Mouse (Mus musculus) embryonic facial prominence, embryonic 12.5 days (tissue): ENCODE data around the gene Hhipl1. TPM values are rescaled to one million over a fixed set of nuclear protein-coding genes. Genes with fewer than 3 reads are reported as not detected.

Experiments used
- ATAC-seq: fragments of 200-750 bp; cut with Nextera tagmentation; 2 replicates; pipeline ENCODE4 v1.8.0; 2017; ENCODE audit not compliant: insufficient number of reproducible peaks, insufficient read depth, low FRiP score, low TSS enrichment
- H3K27ac ChIP-seq: fragments of 300-500 bp; sonication (generic); 2 replicates; pipeline ENCODE4 v1.5.1; 2016; ENCODE audit warnings: mild to moderate bottlenecking
- H3K27me3 ChIP-seq: fragments of 300-500 bp; sonication (generic); 2 replicates; pipeline ENCODE4 v1.6.1; 2016; ENCODE audit warnings: mild to moderate bottlenecking, moderate library complexity
- H3K36me3 ChIP-seq: fragments of 300-500 bp; sonication (generic); 2 replicates; pipeline ENCODE4 v1.6.1; 2016; ENCODE audit warnings: mild to moderate bottlenecking
- H3K4me1 ChIP-seq: fragments of 300-500 bp; sonication (generic); 2 replicates; pipeline ENCODE4 v1.6.1; 2016
- H3K4me2 ChIP-seq: fragments of 300-500 bp; sonication (generic); replicated peaks from 2 replicates; pipeline ENCODE4 v1.6.1; 2016; ENCODE audit warnings: mild to moderate bottlenecking, moderate library complexity
- H3K4me3 ChIP-seq: fragments of 300-500 bp; sonication (generic); 2 replicates; pipeline ENCODE4 v1.5.1; 2016; ENCODE audit warnings: mild to moderate bottlenecking
- H3K9ac ChIP-seq: fragments of 300-500 bp; sonication (generic); 2 replicates; pipeline ENCODE4 v1.6.1; 2016; ENCODE audit warnings: mild to moderate bottlenecking, moderate library complexity
- H3K9me3 ChIP-seq: fragments of 300-500 bp; sonication (generic); 2 replicates; pipeline ENCODE4 v1.6.1; 2016; ENCODE audit warnings: mild to moderate bottlenecking, moderate library complexity
- whole genome bisulfite sequencing: fragments of 180-500 bp; shearing (Covaris S2); methylation state at CpG from one replicate; pipeline ENCODE4 v1.1.7; 2016; 5-methylcytosine and 5-hydroxymethylcytosine counted together
- polyA plus RNA-seq: library from polyadenylated mRNA; unstranded; fragments of >200 nt; fragmentation: Nextera tagmentation; extraction: Ambion mirVana; gene quantifications from 2 replicates; pipeline ENCODE4 v1.2.1, GENCODE M21; 2016

Hhipl1 gene
- polyA plus RNA-seq, 1 experiment from 2014 or later, result 1.0 TPM

GRCm38 (mm10) chr12:108317201-108317738 lies 11.2 kb downstream of the Hhipl1 start:
- H3K4me1 ChIP-seq, result peaks cover 16% of the 10 kb centered on the region
- no peak overlapping the region for H3K4me2 ChIP-seq
- no peak overlapping the region for H3K9ac ChIP-seq
- H3K4me3 ChIP-seq, result no peak overlapping the region
- no peaks in the 10 kb centered on the region for H3K9me3 ChIP-seq
- peaks cover 64% of the 10 kb centered on the region for H3K27me3 ChIP-seq
- 3% methylated on average over 9 of the region's 9 CpGs for WGBS
- no peak overlapping the region for H3K27ac ChIP-seq
- H3K36me3 ChIP-seq, result no peaks in the 10 kb centered on the region
- no peak for ATAC-seq

GRCm38 (mm10) chr12:108317826-108318430 lies 11.9 kb downstream of the Hhipl1 start:
- Histone ChIP-seq H3K4me1 (peaks cover 16% of the 10 kb centered on the region), H3K4me2 (peak overlapping the region; percentile 43), H3K9ac (no peak overlapping the region), H3K4me3 (peak overlapping the region; percentile 10; the same call in 1 of the 2 replicates), H3K9me3 (no peaks in the 10 kb centered on the region), H3K36me3 (no peaks in the 10 kb centered on the region), H3K27me3 (peaks cover 64% of the 10 kb centered on the region), H3K27ac (no peak overlapping the region)
- ATAC-seq, result no peak
- 11% methylated on average over 18 of the region's 18 CpGs for WGBS

GRCm38 (mm10) chr12:108318499-108318898 lies 12.4 kb downstream of the Hhipl1 start:
- ATAC-seq, result no peak

GRCm38 (mm10) chr12:108320096-108320495 lies 14.0 kb downstream of the Hhipl1 start:
- H3K4me3 ChIP-seq, result no peak overlapping the region
- no peak overlapping the region for H3K9ac ChIP-seq
- ATAC-seq, result no peak
- peaks cover 16% of the 10 kb centered on the region for H3K4me1 ChIP-seq
- peaks cover 60% of the 10 kb centered on the region for H3K27me3 ChIP-seq
- no peaks in the 10 kb centered on the region for H3K9me3 ChIP-seq
- H3K4me2 ChIP-seq, result no peak overlapping the region
- WGBS, result 8% methylated on average over 8 of the region's 8 CpGs
- H3K36me3 ChIP-seq, result no peaks in the 10 kb centered on the region
- no peak overlapping the region for H3K27ac ChIP-seq

More at GRCm38 (mm10) chr12:108318499-108318898, 12.4 kb downstream of the Hhipl1 start:
- Histone ChIP-seq H3K36me3 (no peaks in the 10 kb centered on the region), H3K9me3 (no peaks in the 10 kb centered on the region), H3K4me3 (peak overlapping the region; percentile 10; the same call in 1 of the 2 replicates), H3K27ac (no peak overlapping the region), H3K4me1 (peaks cover 16% of the 10 kb centered on the region), H3K27me3 (peaks cover 64% of the 10 kb centered on the region), H3K9ac (no peak overlapping the region; the same call in 1 of the 2 replicates), H3K4me2 (peak overlapping the region; percentile 43)
- WGBS, result 6% methylated on average over 37 of the region's 37 CpGs

GRCm38 (mm10) chr12:108326401-108326800 lies 20.3 kb downstream of the Hhipl1 start:
- no peak overlapping the region for H3K4me3 ChIP-seq
- WGBS, result 57% methylated on average over 5 of the region's 5 CpGs
- peaks cover 56% of the 10 kb centered on the region for H3K27me3 ChIP-seq
- no peak overlapping the region for H3K9ac ChIP-seq
- H3K4me1 ChIP-seq, result peaks cover 11% of the 10 kb centered on the region; the same call in 1 of the 2 replicates
- no peak overlapping the region for H3K4me2 ChIP-seq
- no peaks in the 10 kb centered on the region for H3K36me3 ChIP-seq
- H3K9me3 ChIP-seq, result no peaks in the 10 kb centered on the region
- ATAC-seq, result no peak
- no peak overlapping the region for H3K27ac ChIP-seq

- Histone ChIP-seq H3K4me1 (peaks cover 11% of the 10 kb centered on the region; the same call in 1 of the 2 replicates), H3K9ac (peak overlapping the region; percentile 48), H3K4me3 (peak overlapping the region; percentile 44), H3K4me2 (peak overlapping the region; percentile 78), H3K36me3 (no peaks in the 10 kb centered on the region), H3K27me3 (peaks cover 54% of the 10 kb centered on the region), H3K27ac (no peak overlapping the region), H3K9me3 (no peaks in the 10 kb centered on the region)
- WGBS, result 1% methylated on average over 66 of the region's 66 CpGs
- ATAC-seq, result no peak
Measured at GRCm38 (mm10) chr12:108327889-108328491, 21.9 kb downstream of the Hhipl1 start.

GRCm38 (mm10) chr12:108333056-108333455 lies 27.0 kb downstream of the Hhipl1 start:
- no peak overlapping the region for H3K27ac ChIP-seq
- H3K4me3 ChIP-seq, result peak overlapping the region; percentile 67
- peak; percentile 29; the same call in 1 of the 2 replicates for ATAC-seq
- H3K36me3 ChIP-seq, result no peaks in the 10 kb centered on the region
- WGBS, result under 1% methylated on average over 16 of the region's 16 CpGs
- no peak overlapping the region for H3K9ac ChIP-seq
- peaks cover 15% of the 10 kb centered on the region for H3K4me1 ChIP-seq
- H3K9me3 ChIP-seq, result no peaks in the 10 kb centered on the region
- H3K27me3 ChIP-seq, result peaks cover 50% of the 10 kb centered on the region
- H3K4me2 ChIP-seq, result peak overlapping the region; percentile 100

- no peaks in the 10 kb centered on the region for H3K9me3 ChIP-seq
- 0 out of 2 replicates have a peak overlapping the region, but pooled peaks have one; percentile 36 for H3K27ac ChIP-seq
- peak overlapping the region; percentile 100 for H3K4me2 ChIP-seq
- no peak overlapping the region for H3K9ac ChIP-seq
- H3K4me1 ChIP-seq, result peaks cover 11% of the 10 kb centered on the region
- H3K4me3 ChIP-seq, result peak overlapping the region; percentile 67
- H3K27me3 ChIP-seq, result peaks cover 45% of the 10 kb centered on the region
- 2% methylated on average over 22 of the region's 22 CpGs for WGBS
- H3K36me3 ChIP-seq, result no peaks in the 10 kb centered on the region
- peak; percentile 3 for ATAC-seq
Measured at GRCm38 (mm10) chr12:108333481-108333882, 27.4 kb downstream of the Hhipl1 start.

GRCm38 (mm10) chr12:108333895-108334445 lies 27.9 kb downstream of the Hhipl1 start, which contains the start of gene Cyp46a1:
Cyp46a1 (plus strand) TSS chr12:108334381.
- Histone ChIP-seq H3K9ac (peak within 1 kb of the TSS; percentile 56), H3K4me1 (peaks cover 11% of the 10 kb centered on the region; the same call in 1 of the 2 replicates), H3K36me3 (no peaks in the 10 kb centered on the region), H3K27ac (0 out of 2 replicates have a peak within 1 kb of the TSS, but pooled peaks have one; percentile 36), H3K4me2 (peak within 1 kb of the TSS; percentile 100), H3K9me3 (no peaks in the 10 kb centered on the region), H3K4me3 (peak within 1 kb of the TSS; percentile 67), H3K27me3 (peaks cover 41% of the 10 kb centered on the region)
- ATAC-seq, result peak; percentile 86
- WGBS, result 1% methylated on average over 39 of the region's 56 CpGs

- Histone ChIP-seq H3K36me3 (no peaks in the 10 kb centered on the region), H3K27ac (0 out of 2 replicates have a peak overlapping the region, but pooled peaks have one; percentile 36), H3K9ac (peak overlapping the region; percentile 56), H3K27me3 (peaks cover 35% of the 10 kb centered on the region), H3K9me3 (no peaks in the 10 kb centered on the region), H3K4me2 (peak overlapping the region; percentile 100), H3K4me1 (peaks cover 11% of the 10 kb centered on the region; the same call in 1 of the 2 replicates), H3K4me3 (peak overlapping the region; percentile 67)
- WGBS, result under 1% methylated on average over 32 of the region's 32 CpGs
- ATAC-seq, result peak; percentile 17; the same call in 1 of the 2 replicates
Measured at GRCm38 (mm10) chr12:108334529-108334928, 28.5 kb downstream of the Hhipl1 start.

GRCm38 (mm10) chr12:108338572-108339190 lies 32.6 kb downstream of the Hhipl1 start:
- Histone ChIP-seq H3K36me3 (no peaks in the 10 kb centered on the region), H3K9me3 (no peaks in the 10 kb centered on the region), H3K27me3 (peaks cover 23% of the 10 kb centered on the region), H3K4me1 (0 out of 2 replicates have a peak, but pooled peaks cover 7% of the 10 kb centered on the region), H3K4me3 (no peak overlapping the region), H3K9ac (no peak overlapping the region), H3K27ac (no peak overlapping the region), H3K4me2 (no peak overlapping the region)
- no peak for ATAC-seq
- 18% methylated on average over 14 of the region's 14 CpGs for WGBS
